Mouse (Mus musculus): Measurements from ENCODE around the gene Prex1.
A peak's percentile ranks its signal among the peaks of the same experiment; 100 is the strongest.
"Not testable (repeated sequence)": the region's sequence is repeated elsewhere in the genome, so short reads cannot be mapped to it uniquely, and the experiment has no call there.

The Prex1 gene

GRCm38 (mm10) chr2:166713690-166714426 is at the start of gene Prex1:
Gene Prex1, minus strand, starts transcription at chr2:166713832.
- peak; percentile 94 for DNase-seq (ENCODE audit: low spot score)

- no peak for DNase-seq (ENCODE audit: low spot score)
Measured at GRCm38 (mm10) chr2:166757969-166758368, 44.3 kb upstream of the Prex1 start.

- DNase-seq (ENCODE audit: low spot score): no peak
Measured at GRCm38 (mm10) chr2:166754760-166755159, 41.1 kb upstream of the Prex1 start.

GRCm38 (mm10) chr2:166754194-166754593 is 40.6 kb upstream of the Prex1 start:
- no peak for DNase-seq (ENCODE audit: low spot score)

- no peak for DNase-seq (ENCODE audit: low spot score)
Measured at GRCm38 (mm10) chr2:166750620-166751191, 37.1 kb upstream of the Prex1 start.

- not testable (repeated sequence) for DNase-seq (ENCODE audit: low spot score)
Measured at GRCm38 (mm10) chr2:166746261-166746913, 32.8 kb upstream of the Prex1 start.

GRCm38 (mm10) chr2:166745849-166746248 is 32.2 kb upstream of the Prex1 start:
- no peak for DNase-seq (ENCODE audit: low spot score)

GRCm38 (mm10) chr2:166744433-166744832 is 30.8 kb upstream of the Prex1 start:
- DNase-seq (ENCODE audit: low spot score): no peak

- DNase-seq (ENCODE audit: low spot score): no peak
Measured at GRCm38 (mm10) chr2:166743504-166743903, 29.9 kb upstream of the Prex1 start.

GRCm38 (mm10) chr2:166741445-166741844 is 27.8 kb upstream of the Prex1 start:
- no peak for DNase-seq (ENCODE audit: low spot score)

- DNase-seq (ENCODE audit: low spot score): no peak
Measured at GRCm38 (mm10) chr2:166740396-166740795, 26.8 kb upstream of the Prex1 start.

GRCm38 (mm10) chr2:166737307-166737706 is 23.7 kb upstream of the Prex1 start:
- no peak for DNase-seq (ENCODE audit: low spot score)

GRCm38 (mm10) chr2:166735469-166736001 is 21.9 kb upstream of the Prex1 start:
- no peak for DNase-seq (ENCODE audit: low spot score)

- no peak for DNase-seq (ENCODE audit: low spot score)
Measured at GRCm38 (mm10) chr2:166732860-166733259, 19.2 kb upstream of the Prex1 start.

GRCm38 (mm10) chr2:166732146-166732545 is 18.5 kb upstream of the Prex1 start:
- DNase-seq (ENCODE audit: low spot score): no peak

- DNase-seq (ENCODE audit: low spot score): not testable (repeated sequence)
Measured at GRCm38 (mm10) chr2:166731102-166731883, 17.7 kb upstream of the Prex1 start.

- DNase-seq (ENCODE audit: low spot score): no peak
Measured at GRCm38 (mm10) chr2:166730567-166730915, 16.9 kb upstream of the Prex1 start.

- no peak for DNase-seq (ENCODE audit: low spot score)
Measured at GRCm38 (mm10) chr2:166729656-166730566, 16.3 kb upstream of the Prex1 start.

GRCm38 (mm10) chr2:166729045-166729444 is 15.4 kb upstream of the Prex1 start:
- DNase-seq (ENCODE audit: low spot score): no peak

GRCm38 (mm10) chr2:166728261-166728680 is 14.6 kb upstream of the Prex1 start:
- no peak for DNase-seq (ENCODE audit: low spot score)

- DNase-seq (ENCODE audit: low spot score): peak; percentile 51
Measured at GRCm38 (mm10) chr2:166727790-166728189, 14.2 kb upstream of the Prex1 start.

Data from left cerebral cortex, adult 11 months (tissue).